Mouse (Mus musculus) limb, embryonic 15.5 days (tissue): Measurements from ENCODE around the gene Plk5. TPM values are rescaled to one million over a fixed set of nuclear protein-coding genes. Genes with fewer than 3 reads are reported as not detected.

Experiments used
- ATAC-seq: fragments of 200-750 bp; cut with Nextera tagmentation; 2 replicates; pipeline ENCODE4 v1.8.0; 2017; ENCODE audit warnings: low read depth, moderate TSS enrichment; ENCODE audit not compliant: insufficient number of reproducible peaks, low FRiP score, low TSS enrichment
- H3K27ac ChIP-seq: fragments of 300-500 bp; sonication (generic); 2 replicates; pipeline ENCODE4 v1.5.1; 2015; ENCODE audit warnings: moderate library complexity, mild to moderate bottlenecking, inconsistent platforms
- H3K27me3 ChIP-seq: fragments of 300-500 bp; sonication (generic); 2 replicates; pipeline ENCODE4 v1.6.1; 2015; ENCODE audit warnings: inconsistent platforms
- H3K36me3 ChIP-seq: fragments of 300-500 bp; sonication (generic); 2 replicates; pipeline ENCODE4 v1.6.1; 2015; ENCODE audit warnings: inconsistent platforms
- H3K4me1 ChIP-seq: fragments of 300-500 bp; sonication (generic); 2 replicates; pipeline ENCODE4 v1.6.1; 2015; ENCODE audit warnings: inconsistent platforms
- H3K4me2 ChIP-seq: fragments of 300-500 bp; sonication (generic); 2 replicates; pipeline ENCODE4 v1.6.1; 2015; ENCODE audit warnings: mild to moderate bottlenecking, inconsistent platforms
- H3K4me3 ChIP-seq: fragments of 300-500 bp; sonication (generic); 2 replicates; pipeline ENCODE4 v1.5.1; 2015; ENCODE audit warnings: mild to moderate bottlenecking, inconsistent platforms
- H3K9ac ChIP-seq: fragments of 300-500 bp; sonication (generic); 2 replicates; pipeline ENCODE4 v1.6.1; 2015; ENCODE audit warnings: inconsistent platforms
- H3K9me3 ChIP-seq: fragments of 300-500 bp; sonication (generic); 2 replicates; pipeline ENCODE4 v1.6.1; 2016; ENCODE audit warnings: inconsistent platforms
- WGBS: fragments of 180-500 bp; shearing (Covaris S2); methylation state at CpG from one replicate; pipeline ENCODE4 v1.1.7; 2015; 5-methylcytosine and 5-hydroxymethylcytosine counted together
- polyA plus RNA-seq: library from polyadenylated mRNA; unstranded; fragments of >200 nt; fragmentation: Nextera tagmentation; extraction: Ambion mirVana; gene quantifications from 2 replicates; pipeline ENCODE4 v1.2.1, GENCODE M21; 2015

Plk5 gene
- polyA plus RNA-seq, 1 experiment from 2014 or later = 0.91 TPM

- H3K9ac ChIP-seq = no peak overlapping the region
- H3K36me3 ChIP-seq = peaks cover 38% of the 10 kb centered on the region
- 84% methylated on average over 4 of the region's 4 CpGs for WGBS
- 0 out of 2 replicates have a peak overlapping the region, but pooled peaks have one; percentile 88 for H3K4me2 ChIP-seq
- peaks cover 44% of the 10 kb centered on the region for H3K4me1 ChIP-seq
- no peaks in the 10 kb centered on the region for H3K27me3 ChIP-seq
- no peak for ATAC-seq
- no peak overlapping the region for H3K27ac ChIP-seq
- H3K9me3 ChIP-seq = no peaks in the 10 kb centered on the region
- H3K4me3 ChIP-seq = peak overlapping the region; percentile 86
Measured at GRCm38 (mm10) chr10:80384115-80384639, 27.9 kb downstream of the Plk5 start.

DNA sequence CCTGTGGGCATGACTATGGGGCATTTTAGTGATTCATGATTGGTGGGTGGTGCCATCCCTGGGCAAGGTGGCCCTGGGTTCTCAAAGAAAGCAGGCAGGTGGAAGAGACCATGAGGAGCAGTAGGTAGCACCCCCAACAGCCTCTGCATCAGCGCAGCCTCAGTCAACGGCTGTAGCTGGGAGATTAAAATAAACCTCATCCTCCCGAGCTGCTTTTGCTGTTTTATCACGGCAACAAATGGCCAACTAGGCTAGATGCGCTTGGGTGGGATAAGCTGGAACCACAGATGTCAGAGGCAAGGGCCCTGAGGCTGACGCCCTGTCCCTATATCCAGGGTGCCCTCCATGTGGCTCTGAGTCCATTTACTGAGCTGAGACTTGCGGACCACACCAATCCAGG, 28.4 kb downstream of the Plk5 start:
- no peaks in the 10 kb centered on the region for H3K27me3 ChIP-seq
- peaks cover 33% of the 10 kb centered on the region for H3K36me3 ChIP-seq
- peak overlapping the region; percentile 88 for H3K4me2 ChIP-seq
- no peaks in the 10 kb centered on the region for H3K9me3 ChIP-seq
- peak overlapping the region; percentile 86 for H3K4me3 ChIP-seq
- WGBS = 75% methylated on average over 7 of the region's 7 CpGs
- H3K9ac ChIP-seq = peak overlapping the region; percentile 90; the same call in 1 of the 2 replicates
- peaks cover 44% of the 10 kb centered on the region for H3K4me1 ChIP-seq
- H3K27ac ChIP-seq = no peak overlapping the region
- no peak for ATAC-seq

DNA sequence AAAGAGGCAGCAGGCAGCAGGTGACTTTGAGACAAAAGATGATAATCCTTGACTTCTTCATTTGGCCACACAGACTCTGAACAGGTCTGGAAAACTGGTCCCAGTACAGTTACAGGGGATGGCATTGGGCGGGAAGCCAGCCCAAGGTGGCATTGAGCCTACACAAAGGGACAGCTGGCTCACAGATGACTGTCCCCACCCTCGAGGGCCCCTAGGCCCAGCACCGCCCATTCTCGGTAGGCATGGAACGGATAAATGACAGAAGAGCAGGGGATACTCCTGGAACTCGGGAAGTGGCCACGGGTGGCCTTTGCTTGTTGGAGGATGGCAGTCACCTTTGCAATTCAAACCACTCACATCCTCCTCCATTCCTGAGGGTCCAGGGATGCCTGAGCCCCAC, 29.1 kb downstream of the Plk5 start:
- Histone ChIP-seq H3K4me1 (peaks cover 44% of the 10 kb centered on the region), H3K27ac (no peak overlapping the region; the same call in 1 of the 2 replicates), H3K9ac (peak overlapping the region; percentile 90), H3K27me3 (no peaks in the 10 kb centered on the region), H3K9me3 (no peaks in the 10 kb centered on the region), H3K4me2 (peak overlapping the region; percentile 88), H3K36me3 (peaks cover 34% of the 10 kb centered on the region), H3K4me3 (peak overlapping the region; percentile 86)
- ATAC-seq = no peak
- WGBS = 13% methylated on average over 7 of the region's 7 CpGs

DNA sequence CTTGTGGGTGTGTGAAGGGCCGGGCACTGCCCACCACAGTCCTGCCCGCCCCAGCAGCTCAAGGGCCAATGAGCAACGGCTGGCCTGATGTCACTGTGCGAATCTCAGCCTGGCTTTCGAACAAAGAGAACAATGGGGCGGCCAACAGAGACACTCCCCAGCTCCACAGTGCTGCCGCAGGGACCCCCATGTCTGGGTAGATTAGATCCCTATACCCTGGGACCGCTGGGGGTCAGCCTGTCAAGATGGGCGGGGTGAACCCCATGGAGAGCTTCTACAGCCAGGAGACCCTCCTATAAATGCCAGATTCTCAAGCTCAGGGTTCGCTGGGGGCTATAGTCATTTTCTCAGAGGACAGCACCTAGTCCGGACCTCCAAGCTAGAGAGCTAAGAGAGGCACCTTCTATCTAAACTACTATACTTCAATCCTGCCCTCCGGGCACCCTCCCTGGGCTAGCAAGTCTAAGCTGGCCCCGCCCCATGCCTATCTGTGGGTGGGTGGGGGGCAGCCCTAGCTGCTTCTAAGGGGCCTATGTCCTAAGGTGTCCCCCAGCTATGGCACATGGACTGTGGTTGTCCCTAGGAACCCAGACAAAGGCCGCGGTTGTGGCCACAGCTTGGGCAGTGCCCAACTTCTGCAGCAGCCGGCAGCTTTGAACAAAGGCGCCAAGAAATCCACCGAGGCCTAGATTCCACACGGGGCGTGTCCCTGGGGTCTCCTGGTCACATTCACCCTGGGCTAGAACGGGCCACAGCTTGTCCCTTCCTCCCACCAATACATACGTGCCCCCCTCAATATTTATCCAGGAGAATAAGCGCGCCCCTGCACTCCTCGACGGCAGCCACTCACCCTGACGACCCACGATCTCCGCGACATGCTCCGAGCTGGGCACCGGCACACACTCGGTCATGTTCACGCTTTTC, 29.8 kb downstream of the Plk5 start:
- Histone ChIP-seq H3K27ac (peak overlapping the region; percentile 75), H3K4me1 (peaks cover 44% of the 10 kb centered on the region), H3K4me2 (peak overlapping the region; percentile 88), H3K36me3 (peaks cover 35% of the 10 kb centered on the region), H3K9me3 (no peaks in the 10 kb centered on the region), H3K9ac (peak overlapping the region; percentile 90), H3K27me3 (no peaks in the 10 kb centered on the region), H3K4me3 (peak overlapping the region; percentile 86)
- WGBS = under 1% methylated on average over 34 of the region's 34 CpGs
- peak; percentile 9; the same call in 1 of the 2 replicates for ATAC-seq

DNA sequence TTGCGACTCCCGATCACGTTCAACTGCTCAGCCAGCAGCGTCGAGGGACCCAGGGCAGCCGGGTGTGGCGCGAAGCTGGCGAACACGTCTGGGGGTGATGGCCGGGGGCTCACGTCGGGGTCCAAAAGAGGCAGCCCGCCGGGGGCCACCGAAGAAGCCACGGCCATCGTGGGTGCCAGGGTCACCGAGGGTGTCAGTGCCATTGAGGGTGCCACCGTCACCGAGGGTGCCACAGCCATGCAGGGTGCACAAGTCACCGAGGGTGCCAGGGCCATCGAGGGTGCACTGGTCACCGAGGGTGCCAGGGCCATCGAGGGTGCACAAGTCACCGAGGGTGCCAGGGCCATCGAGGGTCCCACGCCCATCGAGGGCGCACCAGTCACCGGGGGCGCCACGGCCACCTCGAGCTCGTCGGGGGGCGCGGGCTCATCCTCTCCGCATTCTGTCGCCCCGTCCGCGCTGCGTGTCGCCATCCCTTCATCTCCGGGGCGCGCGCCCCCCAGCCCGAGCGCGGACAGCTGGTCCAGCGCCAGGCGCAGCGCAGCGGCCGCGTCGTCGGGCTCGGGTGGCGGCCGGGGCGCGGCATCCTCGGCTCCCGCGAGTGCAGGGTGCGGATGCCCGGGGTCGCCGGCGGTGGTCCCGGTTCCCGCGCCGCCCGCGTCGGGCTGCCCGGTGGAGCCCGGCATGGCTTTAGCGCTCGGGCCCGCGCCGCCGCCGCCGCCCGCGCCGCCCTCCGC, 30.6 kb downstream of the Plk5 start:
- H3K9ac ChIP-seq = peak overlapping the region; percentile 90
- H3K9me3 ChIP-seq = no peaks in the 10 kb centered on the region
- no peak for ATAC-seq
- H3K36me3 ChIP-seq = peaks cover 35% of the 10 kb centered on the region
- H3K27ac ChIP-seq = peak overlapping the region; percentile 75
- peaks cover 44% of the 10 kb centered on the region for H3K4me1 ChIP-seq
- H3K4me2 ChIP-seq = peak overlapping the region; percentile 88
- H3K4me3 ChIP-seq = peak overlapping the region; percentile 86
- H3K27me3 ChIP-seq = no peaks in the 10 kb centered on the region
- under 1% methylated on average over 85 of the region's 94 CpGs for WGBS

DNA sequence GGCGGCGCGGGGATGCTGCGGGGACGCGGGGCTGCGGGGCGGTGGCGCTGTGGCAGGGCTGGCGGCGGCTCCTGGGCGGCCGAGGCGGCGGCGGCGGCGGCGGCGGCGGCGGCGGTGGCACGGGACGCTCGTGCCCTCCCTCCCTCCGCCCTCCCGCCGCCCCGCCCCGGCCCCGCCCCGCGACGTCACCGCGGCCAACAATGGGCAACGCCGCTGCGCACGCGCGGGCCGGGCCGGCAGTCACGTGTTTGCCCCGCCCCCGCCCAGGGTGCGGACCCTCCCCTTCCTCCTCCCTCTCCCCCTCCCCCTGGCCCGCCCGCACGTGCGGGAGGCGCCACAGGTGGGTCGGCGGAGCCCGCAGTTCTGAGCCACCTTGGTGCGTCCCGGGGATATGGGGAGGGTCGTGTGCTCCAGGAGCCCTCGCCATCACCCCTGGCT, 31.3 kb downstream of the Plk5 start, which contains the start of gene Mex3d:
Gene Mex3d (minus strand): TSS at position 138 of the 438 bp plus-strand sequence.
- Histone ChIP-seq H3K4me1 (peaks cover 44% of the 10 kb centered on the region), H3K4me3 (peak within 1 kb of the TSS; percentile 86), H3K36me3 (peaks cover 35% of the 10 kb centered on the region), H3K27me3 (no peaks in the 10 kb centered on the region), H3K9ac (peak within 1 kb of the TSS; percentile 90), H3K27ac (peak within 1 kb of the TSS; percentile 82), H3K9me3 (no peaks in the 10 kb centered on the region), H3K4me2 (peak within 1 kb of the TSS; percentile 93)
- ATAC-seq = peak; percentile 57; the same call in 1 of the 2 replicates
- WGBS = 2% methylated on average over 20 of the region's 61 CpGs

DNA sequence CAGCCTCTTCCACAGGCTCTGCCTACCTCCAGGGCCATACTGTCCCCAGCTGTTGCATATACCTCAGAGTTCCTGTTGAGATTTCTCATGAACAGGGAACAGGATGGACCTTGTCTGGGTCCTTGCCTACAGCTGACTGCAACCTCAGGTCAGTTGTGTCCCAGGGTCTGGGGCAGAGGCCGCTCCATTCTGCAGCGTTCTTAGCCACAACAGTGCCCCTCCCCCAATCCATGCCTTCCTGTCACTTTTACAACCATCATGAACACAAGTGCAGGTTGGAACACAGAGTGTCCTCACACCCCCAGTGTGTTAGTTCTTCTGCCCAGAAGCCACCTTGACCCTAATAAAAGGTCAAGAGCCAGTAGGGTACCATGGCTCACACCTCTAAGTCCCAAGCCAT, 32.5 kb downstream of the Plk5 start:
- 17% methylated on average over 2 of the region's 2 CpGs for WGBS
- Histone ChIP-seq H3K36me3 (peaks cover 46% of the 10 kb centered on the region), H3K4me2 (no peak overlapping the region), H3K4me1 (peaks cover 35% of the 10 kb centered on the region), H3K4me3 (no peak overlapping the region; the same call in 1 of the 2 replicates), H3K27me3 (no peaks in the 10 kb centered on the region), H3K9ac (no peak overlapping the region), H3K27ac (peak overlapping the region; percentile 82; the same call in 1 of the 2 replicates), H3K9me3 (no peaks in the 10 kb centered on the region)
- ATAC-seq = no peak

DNA sequence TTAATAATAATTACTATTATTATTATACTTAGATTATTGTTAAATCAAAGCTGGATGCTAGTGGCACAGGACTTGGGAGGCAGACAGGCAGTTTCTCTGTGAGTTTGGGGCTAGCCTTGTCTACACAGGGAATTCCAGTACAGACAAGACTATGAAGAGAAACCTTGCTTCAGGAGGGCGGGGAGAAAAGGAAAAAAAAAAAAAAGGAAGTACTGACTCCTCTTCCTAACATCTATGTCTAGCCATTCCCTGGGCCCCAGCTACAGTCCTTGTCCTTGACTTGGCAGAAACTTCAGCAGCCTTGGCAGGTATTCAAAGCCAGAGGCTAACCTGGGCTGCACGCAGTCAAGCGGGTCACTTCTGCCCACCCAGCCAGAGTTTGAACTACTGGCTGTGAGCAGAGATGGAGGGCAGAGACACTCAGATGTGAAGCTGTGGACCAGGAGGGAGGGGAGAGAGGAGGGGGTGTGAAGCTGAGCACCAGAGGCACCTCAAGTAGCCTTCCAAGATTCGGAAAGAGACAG, 33.0 kb downstream of the Plk5 start:
- H3K9me3 ChIP-seq = no peaks in the 10 kb centered on the region
- 59% methylated on average over 4 of the region's 4 CpGs for WGBS
- H3K27ac ChIP-seq = no peak overlapping the region

DNA sequence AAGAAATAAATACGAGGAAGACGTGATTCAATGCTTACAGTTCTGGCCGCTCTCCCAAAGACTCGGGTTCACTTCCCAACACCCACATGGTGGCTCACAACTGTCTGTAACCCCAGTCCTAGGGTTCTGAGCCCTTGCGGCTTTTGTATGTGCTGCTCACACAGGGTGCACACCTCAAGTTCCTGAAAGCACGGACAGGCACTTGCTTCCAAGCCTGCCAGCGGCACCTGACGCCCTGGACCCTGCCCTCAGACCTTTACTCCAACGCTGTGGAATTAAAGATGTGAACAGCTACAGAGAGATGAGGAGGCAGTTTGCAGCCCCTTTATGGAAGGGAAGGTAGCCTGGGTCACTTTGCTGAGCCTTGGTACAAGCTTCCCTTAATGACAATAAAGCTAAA, 34.4 kb downstream of the Plk5 start:
- no peak overlapping the region for H3K9ac ChIP-seq
- ATAC-seq = no peak
- H3K4me3 ChIP-seq = no peak overlapping the region
- WGBS = 87% methylated on average over 9 of the region's 9 CpGs
- H3K27me3 ChIP-seq = no peaks in the 10 kb centered on the region
- peaks cover 58% of the 10 kb centered on the region for H3K36me3 ChIP-seq
- peaks cover 19% of the 10 kb centered on the region for H3K4me1 ChIP-seq
- H3K4me2 ChIP-seq = no peak overlapping the region
- no peak overlapping the region for H3K27ac ChIP-seq
- H3K9me3 ChIP-seq = no peaks in the 10 kb centered on the region

More for the DNA sequence above, 33.0 kb downstream of the Plk5 start:
- H3K27me3 ChIP-seq = no peaks in the 10 kb centered on the region
- H3K9ac ChIP-seq = no peak overlapping the region
- H3K4me2 ChIP-seq = no peak overlapping the region
- H3K4me3 ChIP-seq = no peak overlapping the region
- H3K36me3 ChIP-seq = peaks cover 51% of the 10 kb centered on the region
- H3K4me1 ChIP-seq = peaks cover 31% of the 10 kb centered on the region
- ATAC-seq = no peak

DNA sequence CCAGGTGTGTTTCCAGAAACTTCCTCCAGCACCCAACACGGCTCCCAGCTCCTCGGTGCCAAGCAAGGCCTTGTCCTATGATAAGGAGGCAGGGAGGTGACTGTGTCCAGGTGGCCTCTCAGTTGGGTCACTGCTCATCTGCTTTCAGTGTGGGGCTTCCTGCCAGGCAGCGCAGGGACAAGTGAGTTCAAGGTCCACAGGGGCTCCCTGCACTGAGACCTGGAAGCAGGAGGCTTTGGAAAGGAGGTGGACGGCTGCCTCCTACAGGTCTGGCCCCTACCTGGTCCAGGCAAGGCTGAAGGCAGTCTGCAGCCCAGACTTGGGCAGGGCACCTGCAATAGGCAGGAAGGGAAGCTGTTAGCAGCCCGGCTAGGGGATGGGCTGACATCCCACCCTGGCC, 36.4 kb downstream of the Plk5 start:
- Histone ChIP-seq H3K4me2 (no peak overlapping the region), H3K36me3 (peaks cover 75% of the 10 kb centered on the region), H3K27ac (no peak overlapping the region), H3K9ac (no peak overlapping the region), H3K27me3 (no peaks in the 10 kb centered on the region), H3K4me1 (peaks cover 23% of the 10 kb centered on the region), H3K4me3 (no peak overlapping the region), H3K9me3 (no peaks in the 10 kb centered on the region)
- no peak for ATAC-seq
- WGBS = 96% methylated on average over 5 of the region's 5 CpGs

DNA sequence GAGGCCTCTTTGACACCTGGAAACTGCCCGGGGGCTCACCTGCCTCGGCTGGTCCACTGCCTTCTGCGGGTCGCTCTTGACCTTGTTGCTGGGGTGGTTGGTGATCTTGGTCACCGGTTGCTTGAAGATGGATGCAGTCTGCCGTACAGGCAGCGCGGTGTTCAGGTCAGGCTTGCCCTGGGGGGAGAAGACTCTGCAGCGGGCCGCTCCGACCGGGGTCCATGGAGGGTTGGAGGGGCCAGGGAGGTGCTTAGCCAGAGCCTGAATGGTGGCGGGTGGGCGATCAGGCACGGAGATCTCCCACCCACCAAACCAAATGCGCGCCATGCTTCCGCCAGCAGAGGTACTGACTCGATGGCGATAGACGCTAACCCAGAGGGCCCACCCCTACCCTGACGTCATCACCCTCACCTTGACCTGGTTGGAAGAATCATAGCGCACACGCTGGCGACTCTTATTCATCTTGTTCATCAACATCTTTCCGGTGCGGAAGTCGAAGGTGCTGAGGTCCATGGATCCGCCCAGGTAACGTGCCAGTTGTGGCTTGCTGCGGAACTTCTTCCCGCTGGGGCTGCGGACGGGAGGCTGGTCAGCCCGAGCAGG, 38.9 kb downstream of the Plk5 start:
- no peak overlapping the region for H3K27ac ChIP-seq
- WGBS = 94% methylated on average over 35 of the region's 35 CpGs
- H3K4me1 ChIP-seq = peaks cover 20% of the 10 kb centered on the region
- H3K36me3 ChIP-seq = peaks cover 71% of the 10 kb centered on the region
- ATAC-seq = no peak
- no peak overlapping the region for H3K9ac ChIP-seq
- no peak overlapping the region for H3K4me3 ChIP-seq
- no peak overlapping the region for H3K4me2 ChIP-seq
- H3K27me3 ChIP-seq = no peaks in the 10 kb centered on the region
- no peaks in the 10 kb centered on the region for H3K9me3 ChIP-seq
